Mouse (Mus musculus): ENCODE results near the gene Ndufc1.
"Not testable (repeated sequence)": the region's sequence is repeated elsewhere in the genome, so short reads cannot be mapped to it uniquely, and the experiment has no call there.

Gene Ndufc1

DNA sequence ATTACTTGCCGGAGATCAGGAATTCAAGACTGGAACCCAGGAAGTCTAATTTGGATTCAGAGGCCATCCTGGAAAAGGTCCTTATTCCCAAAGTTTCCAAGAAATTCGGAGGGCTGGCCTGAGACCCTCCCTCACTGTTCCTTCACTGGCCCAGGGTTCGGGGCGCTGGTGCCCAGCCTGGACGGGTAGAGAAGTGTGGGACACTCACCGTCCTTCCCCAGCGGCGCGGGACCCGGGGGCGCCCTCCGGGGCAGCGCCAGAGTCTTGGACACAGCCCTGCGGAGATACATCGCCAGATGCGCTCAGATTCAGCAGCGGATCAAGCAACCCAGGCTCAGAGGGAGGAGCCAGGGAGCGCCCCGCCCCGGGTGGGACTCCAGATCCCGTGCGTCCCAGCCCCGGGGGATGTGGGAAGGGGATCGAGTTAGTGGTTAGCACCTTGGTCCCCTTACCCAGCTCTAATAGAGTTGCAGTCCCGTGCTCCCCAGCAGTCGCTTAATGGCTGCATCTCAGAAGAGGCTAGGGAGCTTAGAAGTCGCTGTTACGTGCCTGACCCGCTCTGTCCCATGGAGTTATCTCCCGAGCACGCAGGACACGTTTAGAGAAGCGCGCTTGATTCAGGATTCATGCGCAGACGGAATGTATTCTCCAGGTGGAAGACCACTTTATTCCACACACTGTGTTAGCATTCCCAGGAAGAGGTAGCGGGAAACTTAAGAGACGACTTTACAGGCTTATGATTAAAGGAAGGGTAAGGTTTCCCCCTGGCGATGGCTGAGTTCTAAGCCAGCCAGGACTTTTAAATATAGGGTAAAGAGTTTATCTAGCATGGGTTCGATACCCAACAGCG, 12.3 kb downstream of the Ndufc1 start, which contains the start of gene Mgarp:
Gene Mgarp, minus strand, starts transcription at position 520 of the 850 bp plus-strand sequence.
- DNase-seq (ENCODE audit: low read depth in 1 of 2, low spot score in 2 of 2), result peak in 1 of 2 experiments; percentile 41

DNA sequence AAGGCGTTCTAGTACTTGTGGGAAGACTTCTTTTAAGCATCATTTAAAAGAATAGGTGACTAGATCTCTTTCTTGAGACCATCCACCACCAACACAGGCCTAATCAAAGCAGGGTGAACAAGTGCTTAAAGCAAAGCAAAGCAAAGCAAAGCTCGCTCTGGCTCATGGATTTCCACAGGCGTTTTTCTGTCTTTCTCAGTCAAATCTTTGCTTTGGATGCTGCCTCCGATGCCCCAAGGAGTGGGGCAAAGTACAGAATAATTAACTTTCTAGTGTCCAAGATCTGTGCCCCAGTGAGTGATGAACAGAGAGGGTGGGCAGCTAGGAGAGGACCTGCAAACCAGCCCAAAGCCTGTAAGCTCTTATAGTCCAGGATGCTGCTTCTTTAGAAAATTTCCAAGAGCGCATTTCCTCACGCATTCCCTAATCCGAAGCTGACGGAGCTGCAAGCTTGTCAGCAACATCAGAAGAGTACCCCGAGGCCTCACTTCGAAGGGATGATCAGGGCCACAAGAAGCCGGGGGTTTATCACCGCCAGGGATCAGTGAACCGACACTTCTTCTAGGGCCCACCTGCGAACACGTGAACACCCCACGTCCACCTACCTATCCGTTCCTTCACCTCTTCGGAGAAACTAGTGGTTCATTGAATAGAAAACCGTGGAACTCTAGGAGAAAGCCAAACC, 13.2 kb downstream of the Ndufc1 start:
- DNase-seq (ENCODE audit: low read depth in 1 of 2, low spot score in 2 of 2), result no peak

DNA sequence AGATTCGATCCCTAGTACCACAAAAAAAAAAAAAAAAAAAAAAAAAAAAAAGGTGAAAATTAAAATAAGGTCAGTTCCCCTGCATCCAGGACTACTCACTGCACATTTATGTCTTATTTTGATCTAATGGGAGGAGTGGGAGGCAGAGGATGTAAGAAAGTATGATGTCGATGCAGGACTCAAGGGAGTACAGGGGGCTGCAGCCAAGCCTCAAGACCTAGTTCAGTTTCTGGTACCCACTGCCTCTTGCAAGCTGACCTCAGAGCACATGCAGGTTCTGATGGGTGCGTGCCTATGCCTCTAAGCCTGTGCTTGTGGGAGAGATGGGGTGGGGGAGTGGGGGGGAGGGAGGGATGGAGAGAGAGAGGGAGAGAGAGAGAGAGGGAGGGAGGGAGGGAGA, 13.9 kb downstream of the Ndufc1 start:
- DNase-seq (ENCODE audit: low read depth in 1 of 2, low spot score in 2 of 2), result no peak

DNA sequence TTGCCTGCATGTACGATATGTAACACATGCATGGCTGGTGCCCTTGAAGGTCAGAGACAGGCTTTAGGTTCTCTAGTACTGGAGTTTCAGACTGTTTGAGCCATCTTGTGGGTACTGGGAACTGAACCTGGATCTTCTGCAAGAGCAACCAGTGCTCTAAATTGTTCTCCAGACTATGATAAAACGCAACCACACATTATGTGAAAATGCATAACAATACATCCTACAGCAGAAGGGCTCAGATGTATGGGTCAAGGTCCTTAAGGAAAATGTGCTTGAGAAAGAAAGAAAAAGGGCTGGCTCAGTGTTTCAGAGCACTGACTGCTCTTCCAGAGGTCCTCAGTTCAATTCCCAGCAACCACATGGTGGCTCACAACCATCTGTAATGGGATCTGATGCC, 15.1 kb downstream of the Ndufc1 start:
- DNase-seq (ENCODE audit: low read depth in 1 of 2, low spot score in 2 of 2), result no peak

DNA sequence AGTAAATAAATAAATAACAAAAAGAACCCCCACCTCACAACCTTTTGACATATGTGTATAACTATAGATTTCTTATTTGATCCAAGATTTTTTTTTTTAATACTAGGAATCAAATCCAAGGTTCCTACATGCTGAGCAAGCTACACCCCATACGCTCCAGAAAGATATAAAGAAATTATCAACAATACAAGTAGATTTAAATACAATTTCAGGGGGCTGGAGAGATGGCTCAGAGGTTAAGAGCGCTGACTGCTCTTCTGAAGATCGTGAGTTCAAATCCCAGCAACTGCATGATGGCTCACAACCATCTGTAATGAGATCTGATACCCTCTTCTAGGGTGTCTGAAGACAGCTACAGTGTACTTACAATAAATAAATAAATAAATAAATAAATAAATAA, 15.8 kb downstream of the Ndufc1 start:
- not testable (repeated sequence) for DNase-seq (ENCODE audit: low read depth in 1 of 2, low spot score in 2 of 2)

DNA sequence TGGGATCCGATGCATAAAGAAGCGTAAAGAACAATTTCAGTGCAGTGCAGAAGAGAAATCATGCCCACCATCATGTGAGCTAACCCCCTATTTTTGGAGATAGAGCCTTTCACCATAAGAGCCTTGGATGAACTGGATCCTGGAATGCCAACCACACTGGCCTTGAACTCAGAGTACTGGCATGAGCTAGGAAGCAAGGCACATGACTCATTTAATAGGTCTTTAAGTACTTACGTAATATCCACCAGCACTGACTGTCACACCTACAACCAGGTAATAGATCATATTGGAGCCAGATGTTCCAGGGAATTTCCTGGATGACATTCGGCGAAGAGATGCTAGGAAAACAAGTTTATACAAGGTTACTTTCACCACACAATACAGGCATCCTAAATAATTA, 17.2 kb downstream of the Ndufc1 start:
- DNase-seq (ENCODE audit: low read depth in 1 of 2, low spot score in 2 of 2), result no peak

DNA sequence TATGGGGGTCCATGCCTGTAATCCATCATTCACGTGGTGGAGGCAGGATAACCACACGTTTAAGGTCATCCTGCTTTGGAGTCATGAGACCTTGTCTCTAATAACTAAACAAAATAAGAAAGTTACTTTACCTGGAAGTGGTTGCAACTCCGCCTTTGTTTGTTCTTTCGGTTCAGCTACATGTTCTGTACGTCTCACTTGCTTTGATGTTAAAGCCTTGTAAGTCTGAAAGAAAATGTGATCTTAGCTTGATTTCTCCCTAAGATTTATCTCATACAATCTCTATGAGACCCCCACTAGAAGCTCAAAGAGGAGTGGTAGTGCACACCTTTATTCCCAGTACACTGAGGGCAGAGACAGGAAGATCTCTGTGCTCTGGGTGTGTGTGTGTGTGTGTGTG, 17.7 kb downstream of the Ndufc1 start:
- no peak for DNase-seq (ENCODE audit: low read depth in 1 of 2, low spot score in 2 of 2)

DNA sequence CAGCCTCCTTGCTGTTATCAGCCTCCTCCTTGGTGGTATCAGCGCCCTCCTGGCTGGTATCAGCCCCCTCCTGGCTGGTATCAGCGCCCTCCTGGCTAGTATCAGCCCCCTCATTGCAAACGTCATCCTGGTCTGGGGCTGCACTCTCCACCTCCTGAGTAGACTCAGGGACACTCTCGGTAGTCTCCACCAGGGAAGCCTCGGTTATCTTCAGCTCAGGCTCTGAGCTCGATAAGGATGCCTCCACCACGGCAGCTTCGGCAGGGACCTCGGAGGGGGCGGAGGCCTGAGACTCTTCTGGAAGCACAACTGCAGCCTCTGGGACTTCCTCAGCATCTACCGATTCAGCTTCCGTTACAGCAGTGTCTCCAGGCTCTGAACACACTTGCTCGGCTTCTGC, 19.9 kb downstream of the Ndufc1 start:
- DNase-seq (ENCODE audit: low read depth in 1 of 2, low spot score in 2 of 2), result no peak

DNA sequence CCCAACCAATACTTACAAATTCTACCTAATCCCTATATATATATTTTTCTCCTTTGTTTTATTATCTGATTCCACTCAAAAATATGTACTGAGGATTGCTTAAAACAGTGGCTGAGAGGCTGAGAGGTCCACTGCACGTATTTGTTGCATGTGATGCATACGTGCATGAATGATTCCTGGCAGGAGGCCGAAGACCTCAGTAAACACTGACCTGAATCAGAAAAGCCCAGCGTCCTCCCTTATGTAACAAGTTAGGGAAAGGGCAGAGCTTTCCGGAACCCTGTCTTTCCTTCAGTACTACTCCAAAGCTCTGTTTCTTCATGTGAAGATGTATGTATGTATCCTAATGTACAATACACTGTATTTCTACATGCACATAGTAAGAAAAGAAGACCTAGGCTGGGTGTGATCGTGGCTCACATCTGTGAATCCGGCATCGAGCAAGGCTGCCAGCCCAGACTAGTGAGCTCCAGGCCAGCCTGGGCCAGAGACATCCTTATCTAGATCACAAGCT, 20.9 kb downstream of the Ndufc1 start:
- no peak for DNase-seq (ENCODE audit: low read depth in 1 of 2, low spot score in 2 of 2)

DNA sequence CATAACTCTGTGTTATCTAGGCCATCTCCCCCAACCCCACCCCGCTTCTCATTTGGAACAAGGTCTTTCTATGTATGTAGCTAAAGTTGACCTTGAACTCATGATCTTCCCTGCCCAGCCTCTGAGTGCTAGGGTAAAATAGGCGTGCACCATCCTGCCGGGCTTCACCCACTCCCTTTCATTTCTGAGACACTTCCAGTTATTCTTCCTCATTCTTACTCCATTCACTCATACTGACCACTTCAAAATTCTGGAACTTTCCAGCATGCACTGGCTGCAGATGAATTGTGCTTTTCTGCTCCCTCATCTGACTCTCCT, 21.7 kb downstream of the Ndufc1 start:
- DNase-seq (ENCODE audit: low read depth in 1 of 2, low spot score in 2 of 2), result no peak

DNA sequence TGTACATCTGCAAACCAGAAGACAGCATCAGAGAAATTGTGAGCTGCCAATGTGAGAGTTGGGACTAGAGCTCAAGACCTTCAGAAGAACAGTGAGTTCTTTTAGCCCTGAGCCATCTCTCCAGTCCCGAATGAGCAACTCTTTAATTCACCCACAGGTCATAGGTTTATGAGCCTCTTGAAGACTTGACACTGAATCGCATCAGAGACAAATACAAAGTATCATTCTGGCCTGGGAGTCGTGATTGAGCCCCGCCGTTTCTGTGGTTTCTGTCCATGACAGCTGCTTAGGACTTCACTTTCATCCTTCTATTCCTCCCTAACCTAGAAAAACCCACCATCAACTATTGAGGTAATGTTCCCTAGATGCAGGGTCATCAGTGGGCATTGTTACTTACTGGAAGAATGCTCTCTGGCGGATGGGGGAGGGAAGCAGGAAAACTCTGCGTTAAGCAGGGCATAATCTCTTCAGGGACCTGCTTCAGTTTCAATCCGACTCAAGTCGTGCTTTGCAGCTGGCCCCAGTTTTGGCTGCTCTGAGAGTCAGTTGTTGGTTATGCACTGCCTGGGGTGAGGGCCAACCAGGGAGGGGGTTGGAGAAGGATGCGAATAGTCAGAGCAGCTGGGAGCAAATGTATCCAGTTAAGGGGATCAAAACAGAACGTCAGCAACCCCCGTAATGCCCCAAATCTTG, 22.2 kb downstream of the Ndufc1 start:
- no peak for DNase-seq (ENCODE audit: low read depth in 1 of 2, low spot score in 2 of 2)

DNA sequence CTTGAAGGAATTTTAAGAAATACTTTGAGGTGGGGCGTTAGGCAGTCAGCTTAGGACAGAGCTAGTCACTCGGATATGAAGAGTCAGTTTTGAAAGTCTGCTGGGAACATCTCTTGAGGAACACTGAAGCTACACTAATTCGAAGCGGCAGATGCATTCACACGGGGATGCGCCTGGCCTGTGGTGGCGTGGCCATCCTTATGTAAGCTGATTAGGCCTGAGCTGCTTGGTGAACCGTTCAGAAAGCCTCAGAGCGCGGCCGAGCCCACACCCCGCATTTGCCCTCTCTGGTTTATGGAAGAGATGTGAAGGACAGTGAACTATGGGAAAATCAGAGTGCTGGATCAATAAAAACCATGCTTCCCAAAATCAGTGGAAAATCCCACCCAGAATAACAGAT, 25.4 kb downstream of the Ndufc1 start:
- DNase-seq (ENCODE audit: low read depth in 1 of 2, low spot score in 2 of 2), result no peak

DNA sequence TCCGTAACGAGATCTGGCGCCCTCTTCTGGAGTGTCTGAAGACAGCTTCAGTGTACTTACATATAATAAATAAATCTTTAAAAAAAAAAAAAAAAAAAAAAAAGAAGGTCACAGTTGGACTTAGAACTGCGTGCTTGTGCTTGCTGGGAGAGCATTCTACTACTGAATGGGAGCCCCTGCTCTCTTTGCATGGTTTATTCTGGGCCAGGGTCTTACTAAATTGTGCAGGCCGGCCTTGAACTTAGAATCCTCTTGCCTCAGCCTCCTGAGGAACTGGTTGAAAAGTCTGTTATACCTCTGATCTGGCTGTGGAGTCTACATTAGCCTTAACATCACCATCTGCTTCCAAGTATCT, 28.2 kb downstream of the Ndufc1 start:
- DNase-seq (ENCODE audit: low read depth in 1 of 2, low spot score in 2 of 2), result no peak

DNA sequence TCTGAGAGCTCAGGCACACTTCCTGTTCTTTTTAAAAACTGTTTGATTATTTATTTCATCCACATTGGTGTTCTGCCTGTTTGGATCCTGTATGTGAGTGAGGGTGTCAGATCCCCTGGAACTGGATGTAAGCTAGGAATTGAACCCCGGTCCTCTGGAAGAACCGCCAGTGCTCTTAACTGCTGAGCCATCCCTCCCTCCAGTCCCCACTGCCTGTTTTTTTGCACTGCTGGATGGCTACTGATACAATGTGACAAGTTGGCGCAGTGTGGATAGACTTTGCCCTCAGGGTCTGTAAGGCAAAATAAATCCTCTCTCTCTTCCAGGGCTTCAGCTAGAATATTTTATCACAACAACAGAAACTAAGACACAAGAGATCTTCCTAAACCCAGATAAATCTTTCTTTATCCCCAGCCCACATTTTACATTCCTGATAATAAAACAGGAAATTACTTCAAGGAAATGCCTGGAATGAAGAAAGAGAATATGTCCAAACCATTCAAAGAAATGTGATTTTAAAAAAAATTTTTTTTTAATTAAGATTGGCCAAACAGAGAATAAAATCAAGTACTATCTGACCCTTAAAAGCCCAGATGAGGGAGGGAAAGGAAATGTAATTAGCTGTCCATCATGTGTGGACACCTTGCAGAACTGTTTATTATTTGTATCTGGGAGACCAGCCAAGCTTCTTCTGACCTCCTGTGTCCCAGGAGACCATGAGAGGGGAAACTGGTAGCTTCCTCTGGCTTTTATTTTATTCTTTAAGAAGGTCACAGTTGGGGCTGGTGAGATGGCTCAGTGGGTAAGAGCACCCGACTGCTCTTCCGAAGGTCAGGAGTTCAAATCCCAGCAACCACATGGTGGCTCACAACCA, 28.8 kb downstream of the Ndufc1 start:
- no peak for DNase-seq (ENCODE audit: low read depth in 1 of 2, low spot score in 2 of 2)

DNA sequence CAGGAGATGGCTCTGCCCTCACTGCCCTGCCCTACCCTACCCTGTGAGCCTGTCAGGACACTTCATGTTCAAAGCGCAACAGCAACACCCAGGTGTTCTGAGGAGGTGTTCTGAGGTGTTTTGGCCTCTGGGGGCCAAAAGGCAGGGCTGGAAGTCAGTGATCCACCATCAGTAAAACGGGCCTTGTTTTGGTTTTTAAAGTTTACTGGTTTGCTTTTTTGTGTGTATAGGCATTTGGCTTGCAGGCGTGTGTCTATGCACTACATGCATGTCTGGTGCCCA, 30.2 kb downstream of the Ndufc1 start:
- DNase-seq (ENCODE audit: low read depth in 1 of 2, low spot score in 2 of 2), result no peak

DNA sequence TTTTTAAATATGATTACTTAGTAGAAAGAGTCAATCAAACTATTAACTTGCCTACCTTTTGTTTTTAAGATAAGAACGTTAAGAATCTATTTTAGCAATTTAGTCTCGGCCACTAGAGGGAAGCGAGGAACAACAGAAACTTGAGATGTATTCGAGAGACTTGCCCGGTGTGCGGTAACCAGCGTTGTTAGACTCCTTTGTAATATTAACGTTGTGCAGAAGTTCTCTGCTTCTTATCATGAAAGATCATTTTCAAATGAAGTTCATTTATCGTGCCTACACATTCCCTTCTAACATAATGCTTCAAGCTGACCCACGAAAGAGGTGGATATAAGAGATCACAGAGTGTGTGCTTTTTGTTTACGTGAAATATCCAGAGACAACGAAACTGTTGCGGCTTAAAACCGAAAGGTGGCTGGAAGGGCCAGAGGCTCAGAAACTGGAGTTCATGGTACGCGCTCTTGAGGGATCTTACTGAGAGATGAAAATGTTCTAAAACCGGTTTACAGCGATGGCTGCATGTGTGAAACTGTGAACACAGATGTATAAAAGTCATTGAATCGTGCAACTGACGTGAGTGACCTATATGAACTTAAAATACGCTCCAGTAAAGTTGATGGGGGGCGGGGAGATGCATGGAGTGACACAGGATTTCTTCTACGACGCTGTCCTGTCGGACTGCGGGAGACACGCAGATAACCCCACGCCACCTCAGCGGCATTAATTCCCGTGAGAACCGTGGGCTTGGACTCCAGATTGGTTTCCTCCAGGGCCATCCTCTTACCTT, 30.7 kb downstream of the Ndufc1 start:
- no peak for DNase-seq (ENCODE audit: low read depth in 1 of 2, low spot score in 2 of 2)

DNA sequence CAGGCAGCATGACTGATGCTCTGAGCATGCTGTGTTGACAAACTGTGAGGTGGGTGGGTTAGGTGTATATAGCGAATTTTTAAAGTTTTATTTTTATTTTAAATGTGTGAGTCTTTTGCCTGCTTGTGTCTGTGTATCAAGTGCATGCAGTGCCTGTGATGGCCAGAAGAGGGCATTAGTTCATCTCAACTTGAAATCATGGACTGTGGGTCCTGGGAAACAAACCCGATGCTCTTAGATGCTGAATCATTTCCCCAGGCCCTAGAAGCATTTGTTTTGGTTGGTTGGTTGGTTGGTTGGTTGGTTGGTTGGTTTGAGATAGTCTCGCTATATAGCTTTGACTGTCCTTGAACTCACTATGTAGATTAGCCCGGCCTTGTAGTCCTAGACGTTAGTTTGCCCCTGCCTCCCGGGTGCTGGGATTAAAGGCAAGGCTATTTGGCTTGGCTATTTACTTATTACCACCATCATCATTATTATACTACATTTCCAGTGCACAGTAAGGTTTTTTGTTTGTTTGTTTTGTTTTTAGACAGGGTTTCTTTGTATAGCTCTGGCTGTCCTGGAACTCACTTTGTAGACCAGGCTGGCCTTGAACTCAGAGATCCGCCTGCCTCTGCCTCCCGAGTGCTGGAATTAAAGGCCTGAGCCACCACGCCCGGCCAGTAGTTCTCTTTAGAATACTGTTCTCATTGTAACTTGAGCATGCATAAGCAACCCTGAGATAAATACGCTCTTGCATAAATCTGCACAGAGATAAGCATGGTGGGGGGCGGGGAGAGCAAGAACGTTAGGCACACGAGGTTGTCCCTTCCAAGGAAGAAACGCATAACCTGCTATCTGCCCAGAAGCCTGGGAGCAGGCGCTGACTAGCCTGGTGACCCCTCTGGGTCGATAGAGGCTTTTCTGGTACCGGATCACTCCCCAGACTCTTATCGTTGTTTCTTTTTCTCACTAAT, 33.2 kb downstream of the Ndufc1 start:
- DNase-seq (ENCODE audit: low read depth in 1 of 2, low spot score in 2 of 2), result peak in 1 of 2 experiments; percentile 33

DNA sequence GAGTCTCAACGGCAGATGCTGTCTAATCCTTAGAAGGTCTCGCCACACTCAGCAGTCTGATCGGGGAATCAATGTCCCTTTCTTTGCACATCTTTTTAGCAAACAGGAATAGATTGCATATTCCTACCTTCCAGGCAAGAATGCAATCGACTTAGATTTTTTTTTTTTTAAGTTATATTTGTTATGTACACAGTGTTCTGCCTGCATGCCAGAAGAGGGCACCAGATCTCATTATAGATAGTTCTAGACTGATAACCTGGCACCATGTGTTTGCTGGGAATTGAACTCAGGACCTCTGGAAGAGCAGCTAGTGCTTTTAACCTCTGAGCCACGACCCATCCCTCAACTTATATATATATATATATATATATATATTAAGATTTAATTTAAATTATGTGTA, 35.2 kb downstream of the Ndufc1 start:
- DNase-seq (ENCODE audit: low read depth in 1 of 2, low spot score in 2 of 2), result no peak

DNA sequence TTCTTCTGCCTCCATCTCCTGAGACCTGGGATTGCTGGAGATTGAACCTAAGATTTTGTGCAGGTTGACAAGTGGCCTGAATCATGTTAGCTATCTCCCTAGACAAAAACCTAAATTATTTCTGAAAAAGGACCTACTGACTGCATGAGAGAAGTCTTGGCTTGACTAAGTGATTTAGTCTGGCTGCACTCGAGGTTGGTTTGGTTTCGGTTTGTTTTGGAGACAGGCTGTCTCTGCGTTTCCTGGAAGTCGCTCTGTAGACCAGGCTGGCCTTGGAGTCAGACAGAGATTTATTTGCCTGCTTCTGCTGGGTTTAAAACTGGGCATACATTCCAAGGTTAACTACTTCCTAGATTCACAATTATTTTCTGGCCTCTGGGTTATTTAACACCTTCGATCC, 35.9 kb downstream of the Ndufc1 start:
- DNase-seq (ENCODE audit: low read depth in 1 of 2, low spot score in 2 of 2), result no peak

Measured in monocyte, adult 2 months (primary cell).